Mouse (Mus musculus) leukemia stem cell, adult 10-12 weeks (primary cell): ENCODE data around the gene Pisd. TPM values are rescaled to one million over a fixed set of nuclear protein-coding genes. Genes with fewer than 3 reads are reported as not detected.

Source experiments
- polyA plus RNA-seq: library from polyadenylated mRNA; stranded (reverse); fragments of >175 nt; gene quantifications from 2 replicates; pipeline ENCODE4 v1.2.3, GENCODE M21; 2012; ENCODE audit warnings: low replicate concordance

The Pisd gene
- polyA plus RNA-seq = 5.2 and 19.6 TPM in 2 replicates

DNA sequence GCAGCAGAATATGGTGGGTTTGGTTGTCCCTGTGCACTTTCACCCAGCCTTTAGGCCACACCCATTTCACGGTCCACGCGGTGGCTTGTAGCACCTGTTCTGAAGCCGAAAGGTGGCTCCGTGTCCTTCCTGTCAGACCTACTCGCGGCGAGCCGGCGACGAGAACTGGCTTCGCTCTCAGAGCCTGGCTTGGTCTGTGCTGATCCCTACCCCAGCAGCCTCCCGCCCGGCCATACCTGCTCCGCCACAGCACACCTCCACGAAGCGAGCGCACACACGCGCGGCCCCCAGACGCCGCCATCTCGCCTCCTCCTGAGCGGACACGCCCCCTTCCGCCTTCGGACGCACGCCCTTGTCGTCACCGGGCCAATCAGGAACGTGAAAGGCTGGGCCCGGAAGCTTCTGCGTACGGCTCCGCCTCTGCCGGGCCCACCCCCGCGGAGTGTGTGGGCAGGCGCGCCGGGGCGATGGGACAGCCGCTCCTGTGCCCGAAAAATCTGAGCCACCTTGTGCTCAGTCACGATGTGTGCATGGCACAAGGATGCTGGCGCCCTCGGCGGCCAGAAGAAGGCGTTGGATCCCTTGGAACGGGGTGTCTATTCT, at the start of gene Pisd:
Gene Pisd, minus strand, starts transcription at position 334 of the 603 bp plus-strand sequence.

DNA sequence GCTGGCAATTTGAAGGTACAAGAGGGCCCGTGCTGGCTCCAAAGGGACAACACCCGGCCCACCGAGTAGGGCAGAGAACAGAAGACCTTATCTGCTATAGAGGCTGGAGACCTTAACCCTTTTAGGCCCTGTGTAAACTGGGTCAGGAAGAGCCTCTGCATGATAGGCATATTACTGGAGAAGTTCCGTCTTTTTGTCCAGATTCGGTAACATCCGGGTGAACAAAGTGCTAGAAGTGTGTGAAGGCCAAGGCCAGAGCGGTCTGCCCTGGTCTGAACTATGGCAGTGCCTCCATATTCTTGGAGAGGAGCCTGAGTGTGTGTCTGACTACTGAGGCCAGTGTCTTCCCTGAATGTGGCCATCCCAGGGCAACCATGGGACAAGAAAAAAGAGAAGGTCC, 41.6 kb upstream of the Pisd start, which contains the start of gene Gm20671:
Gene Gm20671, minus strand, starts transcription at position 101 of the 400 bp plus-strand sequence.

Other genes with a start within 250 kb of the Pisd start
- 0.31 and 0.35 TPM in 2 replicates for gene Yes1, start 174.5 kb downstream of the Pisd start, polyA plus RNA-seq
- gene Gm20671, start 41.5 kb upstream of the Pisd start, polyA plus RNA-seq = 0.21 and 22.6 TPM in 2 replicates
- gene Prr14l, start 68.6 kb upstream of the Pisd start, polyA plus RNA-seq = 22.2 and 23.4 TPM in 2 replicates
- gene Depdc5, start 78.1 kb upstream of the Pisd start, polyA plus RNA-seq = 2.6 and 3.4 TPM in 2 replicates
- gene Ywhah, start 233.2 kb upstream of the Pisd start, polyA plus RNA-seq = 46.6 and 89.2 TPM in 2 replicates